Comparison of ENCODE assay signal across 9 mouse cellular contexts in genomic region chr7:45025601-45026220, GRCm38 (mm10). TPM values are rescaled to one million over a fixed set of nuclear protein-coding genes. Genes with fewer than 3 reads are reported as not detected.
DNase-seq lines count a peak whose midpoint lies in the region; ATAC-seq and TF ChIP-seq lines count a peak whose summit lies in the region.
"Had no signal": no experiment of that assay in that cellular context is flagged by ENCODE, and none has a peak within 500 bp of the region (broad histone marks: within the 10 kb centered on the region; RNA-seq: fewer than 3 reads in every experiment).

No protein-coding gene starts in this region.

- no peak overlapping the region for H3K9ac ChIP-seq in hindbrain, embryonic 11.5 days (ENCODE audit: low read depth, low read length)
- H3K9ac ChIP-seq in hindbrain, postnatal 0 days (replicated peaks; ENCODE audit: low read length): no peak overlapping the region

- peaks cover 49% of the 10 kb centered on the region for H3K36me3 ChIP-seq in hindbrain, embryonic 10.5 days
- peaks cover 13% of the 10 kb centered on the region; the same call in 1 of the 2 replicates for H3K36me3 ChIP-seq in hindbrain, embryonic 11.5 days (ENCODE audit: control insufficient read depth, insufficient read depth, low read length)
- H3K36me3 ChIP-seq in hindbrain, postnatal 0 days (ENCODE audit: insufficient read depth, low read length): peaks cover 36% of the 10 kb centered on the region

- ATAC-seq in hindbrain, embryonic 11.5 days (ENCODE audit: low FRiP score): no peak
- no peak for ATAC-seq in hindbrain, postnatal 0 days

- peaks cover 15% of the 10 kb centered on the region for H3K4me1 ChIP-seq in hindbrain, embryonic 10.5 days (replicated peaks)
- no peaks in the 10 kb centered on the region for H3K4me1 ChIP-seq in hindbrain, embryonic 11.5 days (replicated peaks; ENCODE audit: control insufficient read depth, insufficient read depth, low read length)
- H3K4me1 ChIP-seq in brown adipose tissue, adult 24 weeks (ENCODE audit: control insufficient read depth, insufficient read depth, insufficient read length, low read length): peaks cover 5% of the 10 kb centered on the region; the same call in 1 of the 2 replicates
- H3K4me1 ChIP-seq in hindbrain, postnatal 0 days (ENCODE audit: insufficient read depth, low read length): no peaks in the 10 kb centered on the region

- no peak overlapping the region for H3K4me2 ChIP-seq in hindbrain, embryonic 11.5 days (replicated peaks; ENCODE audit: low read depth, low read length)
- no peak overlapping the region for H3K4me2 ChIP-seq in hindbrain, postnatal 0 days (ENCODE audit: low read depth, low read length)

- no peak overlapping the region for H3K27ac ChIP-seq in hindbrain, embryonic 10.5 days
- H3K27ac ChIP-seq in hindbrain, embryonic 11.5 days (ENCODE audit: low read depth, low read length): no peak overlapping the region
- H3K27ac ChIP-seq in brown adipose tissue, adult 24 weeks (replicated peaks; ENCODE audit: low read depth, low read length): peak overlapping the region; percentile 51
- peak overlapping the region; percentile 52; the same call in 1 of the 2 replicates for H3K27ac ChIP-seq in hindbrain, postnatal 0 days

- 81% methylated on average over 8 of the region's 8 CpGs for WGBS in hindbrain, embryonic 10.5 days
- 85% methylated on average over 8 of the region's 8 CpGs for WGBS in hindbrain, embryonic 11.5 days
- WGBS in hindbrain, postnatal 0 days: 75% methylated on average over 8 of the region's 8 CpGs

- no peak for DNase-seq in hindbrain, embryonic 10.5 days (ENCODE audit: low spot score)
- no peak for DNase-seq in hindbrain, embryonic 11.5 days (ENCODE audit: low spot score)
- DNase-seq in adrenal gland, postnatal 10 days: peak; percentile 71
- no peak for DNase-seq in hindbrain, postnatal 0 days (ENCODE audit: low spot score)
- no peak for DNase-seq in ovary, adult 18-20 months (ENCODE audit: low spot score)
- DNase-seq in yolk sac, embryonic 10.5 days (ENCODE audit: low spot score): no peak
- DNase-seq: lung, postnatal 4 days had no signal

- 0 out of 2 replicates have a peak overlapping the region, but pooled peaks have one; percentile 4 for H3K4me3 ChIP-seq in hindbrain, embryonic 10.5 days
- no peak overlapping the region for H3K4me3 ChIP-seq in hindbrain, embryonic 11.5 days (ENCODE audit: low read depth, low read length)
- H3K4me3 ChIP-seq in brown adipose tissue, adult 24 weeks (ENCODE audit: insufficient read depth, low read depth, low read length): no peak overlapping the region
- H3K4me3 ChIP-seq in hindbrain, postnatal 0 days (ENCODE audit: low read length): no peak overlapping the region

- no peak for TF ChIP-seq CTCF in hindbrain, postnatal 0 days (IDR thresholded peaks at IDR 0.05; ENCODE audit: low read depth)

- H3K9me3 ChIP-seq in hindbrain, embryonic 10.5 days: no peaks in the 10 kb centered on the region
- no peaks in the 10 kb centered on the region for H3K9me3 ChIP-seq in hindbrain, embryonic 11.5 days (ENCODE audit: control insufficient read depth, low read length)
- no peaks in the 10 kb centered on the region for H3K9me3 ChIP-seq in hindbrain, postnatal 0 days (ENCODE audit: low read length)
- H3K9me3 ChIP-seq: G1E had no signal

- no peaks in the 10 kb centered on the region for H3K27me3 ChIP-seq in hindbrain, embryonic 10.5 days (ENCODE audit: insufficient read depth, poor library complexity, severe bottlenecking)
- no peaks in the 10 kb centered on the region for H3K27me3 ChIP-seq in hindbrain, embryonic 11.5 days (ENCODE audit: control insufficient read depth, insufficient read depth, low read length)
- H3K27me3 ChIP-seq in hindbrain, postnatal 0 days (ENCODE audit: insufficient read depth, low read length): no peaks in the 10 kb centered on the region

RNA-seq across cellular contexts. Expression of gene Rras, which starts 8.0 kb away (rescaled TPM):
- 24.4 and 24.8 TPM in 2 replicates for polyA plus RNA-seq in hindbrain, embryonic 10.5 days (2016; fragmentation: Nextera tagmentation; extraction: Ambion mirVana)
- polyA plus RNA-seq in hindbrain, embryonic 11.5 days (2014; fragmentation: Nextera tagmentation; extraction: Ambion mirVana): 21.2 and 21.6 TPM in 2 replicates
- 10 to 100 TPM; 57.6 to 60.2 TPM for total RNA-seq in adrenal gland, postnatal 10 days (2021)
- polyA plus RNA-seq in brown adipose tissue, adult 24 weeks (2012; ENCODE audit: insufficient read depth, insufficient read length, missing spikeins): 76.5 and 82.6 TPM in 2 replicates
- total RNA-seq in hindbrain, postnatal 0 days (2014; rRNA removed): 8.4 and 18.6 TPM in 2 replicates
- 15.8 and 16.9 TPM in 2 replicates for polyA plus RNA-seq in hindbrain, postnatal 0 days (2015; fragmentation: Nextera tagmentation; extraction: Ambion mirVana)

RNA-seq across cellular contexts. Expression of gene Scaf1, which starts 9.5 kb away (rescaled TPM):
- 44.0 and 49.9 TPM in 2 replicates for polyA plus RNA-seq in hindbrain, embryonic 10.5 days (2016; fragmentation: Nextera tagmentation; extraction: Ambion mirVana)
- 44.0 and 49.6 TPM in 2 replicates for polyA plus RNA-seq in hindbrain, embryonic 11.5 days (2014; fragmentation: Nextera tagmentation; extraction: Ambion mirVana)
- total RNA-seq in adrenal gland, postnatal 10 days (2021): 10 to 100 TPM; 69.6 to 81.1 TPM
- polyA plus RNA-seq in brown adipose tissue, adult 24 weeks (2012; ENCODE audit: insufficient read depth, insufficient read length, missing spikeins): 26.3 and 27.5 TPM in 2 replicates
- total RNA-seq in hindbrain, postnatal 0 days (2014; rRNA removed): 76.7 and 77.7 TPM in 2 replicates
- polyA plus RNA-seq in hindbrain, postnatal 0 days (2015; fragmentation: Nextera tagmentation; extraction: Ambion mirVana): 40.7 and 45.6 TPM in 2 replicates

RNA-seq across cellular contexts. Expression of gene Prr12, which starts 27.0 kb away (rescaled TPM):
- polyA plus RNA-seq in hindbrain, embryonic 10.5 days (2016; fragmentation: Nextera tagmentation; extraction: Ambion mirVana): 11.9 and 13.4 TPM in 2 replicates
- polyA plus RNA-seq in hindbrain, embryonic 11.5 days (2014; fragmentation: Nextera tagmentation; extraction: Ambion mirVana): 13.0 and 16.0 TPM in 2 replicates
- total RNA-seq in adrenal gland, postnatal 10 days (2021): 10 to 100 TPM; 36.9 to 51.9 TPM
- 4.8 and 5.4 TPM in 2 replicates for polyA plus RNA-seq in brown adipose tissue, adult 24 weeks (2012; ENCODE audit: insufficient read depth, insufficient read length, missing spikeins)
- 14.0 and 18.1 TPM in 2 replicates for total RNA-seq in hindbrain, postnatal 0 days (2014; rRNA removed)
- 7.5 and 9.2 TPM in 2 replicates for polyA plus RNA-seq in hindbrain, postnatal 0 days (2015; fragmentation: Nextera tagmentation; extraction: Ambion mirVana)

RNA-seq across cellular contexts. Expression of gene Bcl2l12, which starts 27.2 kb away (rescaled TPM):
- 69.6 and 73.9 TPM in 2 replicates for polyA plus RNA-seq in hindbrain, embryonic 10.5 days (2016; fragmentation: Nextera tagmentation; extraction: Ambion mirVana)
- 54.2 and 56.8 TPM in 2 replicates for polyA plus RNA-seq in hindbrain, embryonic 11.5 days (2014; fragmentation: Nextera tagmentation; extraction: Ambion mirVana)
- total RNA-seq in adrenal gland, postnatal 10 days (2021): 10 to 100 TPM; 15.8 to 16.2 TPM
- polyA plus RNA-seq in brown adipose tissue, adult 24 weeks (2012; ENCODE audit: insufficient read depth, insufficient read length, missing spikeins): 8.9 and 9.1 TPM in 2 replicates
- total RNA-seq in hindbrain, postnatal 0 days (2014; rRNA removed): 7.2 and 15.0 TPM in 2 replicates
- 13.0 and 13.6 TPM in 2 replicates for polyA plus RNA-seq in hindbrain, postnatal 0 days (2015; fragmentation: Nextera tagmentation; extraction: Ambion mirVana)

RNA-seq across cellular contexts. Expression of gene Irf3, which starts 28.3 kb away (rescaled TPM):
- 76.7 and 78.1 TPM in 2 replicates for polyA plus RNA-seq in hindbrain, embryonic 10.5 days (2016; fragmentation: Nextera tagmentation; extraction: Ambion mirVana)
- 59.6 and 63.9 TPM in 2 replicates for polyA plus RNA-seq in hindbrain, embryonic 11.5 days (2014; fragmentation: Nextera tagmentation; extraction: Ambion mirVana)
- 10 to 100 TPM; 80.3 to 89.6 TPM for total RNA-seq in adrenal gland, postnatal 10 days (2021)
- 40.8 and 41.4 TPM in 2 replicates for polyA plus RNA-seq in brown adipose tissue, adult 24 weeks (2012; ENCODE audit: insufficient read depth, insufficient read length, missing spikeins)
- total RNA-seq in hindbrain, postnatal 0 days (2014; rRNA removed): 42.2 and 48.6 TPM in 2 replicates
- polyA plus RNA-seq in hindbrain, postnatal 0 days (2015; fragmentation: Nextera tagmentation; extraction: Ambion mirVana): 31.5 and 33.7 TPM in 2 replicates

Comparison
In these comparisons a context has a peak if more than half of its experiments do, and no peak if none do; other contexts are left out.
1. H3K27ac ChIP-seq: peak in brown adipose tissue, adult 24 weeks (single experiment) and hindbrain, postnatal 0 days (single experiment); none in hindbrain, embryonic 10.5 days (single experiment) and hindbrain, embryonic 11.5 days (single experiment).